Mouse (Mus musculus) brown adipose tissue, adult 24 weeks (tissue): ENCODE measurements around the gene Pnpla2. TPM values are rescaled to one million over a fixed set of nuclear protein-coding genes. Genes with fewer than 3 reads are reported as not detected.

Experiments used
- H3K27ac ChIP-seq: fragments of 200-500 bp; replicated peaks from 2 replicates; pipeline ENCODE4 v1.5.1; 2012; ENCODE audit warnings: low read depth, mild to moderate bottlenecking, low read length
- H3K4me1 ChIP-seq: fragments of 200-500 bp; 2 replicates; pipeline ENCODE4 v1.6.1; 2012; ENCODE audit warnings: low read length, mixed read lengths; ENCODE audit not compliant: control insufficient read depth, insufficient read depth, insufficient read length
- H3K4me3 ChIP-seq: fragments of 200-500 bp; 2 replicates; pipeline ENCODE4 v1.5.1; 2012; ENCODE audit warnings: low read depth, mild to moderate bottlenecking, low read length, moderate library complexity; ENCODE audit not compliant: insufficient read depth
- polyA plus RNA-seq: library from polyadenylated mRNA; stranded (reverse); fragments of >200 nt; gene quantifications from 2 replicates; pipeline ENCODE4 v1.2.4, GENCODE M21; 2012; ENCODE audit not compliant: missing spikeins, insufficient read depth, insufficient read length

Gene Pnpla2
- polyA plus RNA-seq, 1 experiment: 2,404 TPM

DNA sequence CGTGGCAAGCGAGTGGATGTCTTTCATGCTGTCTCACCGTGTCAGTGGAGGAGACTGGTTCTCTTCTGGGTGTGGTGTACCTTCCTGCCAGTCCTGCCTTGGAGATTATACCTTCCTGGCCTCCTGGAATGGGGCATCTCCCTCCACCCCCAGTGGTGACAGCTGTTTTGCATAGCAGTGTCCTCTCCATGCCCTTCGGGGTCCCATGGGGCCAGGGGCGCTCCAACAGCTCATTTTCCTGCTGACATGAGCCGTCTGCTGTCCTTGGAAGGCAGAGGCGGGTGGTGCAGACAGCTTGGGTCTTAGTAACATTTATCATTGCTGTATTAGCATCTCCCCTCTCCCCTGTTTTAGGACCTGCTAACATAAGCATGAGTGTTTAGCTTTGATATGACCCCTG, 32.1 kb downstream of the Pnpla2 start:
- Histone ChIP-seq H3K4me3 (no peak overlapping the region), H3K27ac (no peak overlapping the region), H3K4me1 (peaks cover 21% of the 10 kb centered on the region)

GRCm38 (mm10) chr7:141491151-141491550, 36.2 kb downstream of the Pnpla2 start:
- Histone ChIP-seq H3K4me3 (no peak overlapping the region), H3K27ac (no peak overlapping the region), H3K4me1 (no peaks in the 10 kb centered on the region)

DNA sequence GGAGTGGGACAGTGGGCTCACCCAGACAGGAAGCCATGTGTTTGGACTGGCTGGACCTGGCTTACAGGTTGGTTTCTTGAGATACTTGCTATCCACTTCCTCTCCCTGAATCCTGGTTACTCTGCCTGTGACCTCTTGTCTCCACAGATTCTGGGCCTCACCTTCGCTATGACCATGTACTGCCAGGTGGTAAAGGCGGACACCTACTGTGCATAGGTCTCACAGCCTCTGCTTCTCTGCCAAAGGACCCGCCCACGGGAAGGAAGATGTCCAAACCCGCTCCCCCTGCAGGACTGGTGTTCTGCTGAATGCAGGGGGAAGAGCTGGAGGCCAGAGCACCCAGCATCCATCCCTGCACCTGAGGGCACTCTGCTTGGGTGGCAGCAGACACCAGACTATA, 37.7 kb downstream of the Pnpla2 start:
- Histone ChIP-seq H3K4me1 (no peaks in the 10 kb centered on the region), H3K4me3 (no peak overlapping the region), H3K27ac (no peak overlapping the region)

DNA sequence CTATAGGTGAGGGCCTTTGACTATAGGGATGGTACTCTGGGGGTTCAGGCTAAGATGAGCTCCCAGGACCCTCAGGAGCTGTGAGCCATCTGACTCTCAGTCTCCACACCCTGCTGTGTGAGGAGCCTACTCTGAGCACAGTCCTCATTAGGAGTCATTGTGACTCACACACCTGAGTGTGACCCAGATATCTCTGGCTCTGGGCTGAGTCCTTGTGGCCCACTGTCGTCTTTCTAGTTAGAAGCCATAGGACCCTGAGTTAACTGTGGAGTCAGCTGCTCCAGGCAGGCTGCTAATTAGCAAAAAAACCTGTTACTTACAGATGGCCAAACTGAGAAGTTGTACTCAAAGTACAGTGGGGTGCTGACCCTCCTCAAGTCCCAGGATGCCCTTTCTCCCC, 38.7 kb downstream of the Pnpla2 start:
- H3K27ac ChIP-seq: no peak overlapping the region
- H3K4me3 ChIP-seq: no peak overlapping the region
- H3K4me1 ChIP-seq: no peaks in the 10 kb centered on the region

DNA sequence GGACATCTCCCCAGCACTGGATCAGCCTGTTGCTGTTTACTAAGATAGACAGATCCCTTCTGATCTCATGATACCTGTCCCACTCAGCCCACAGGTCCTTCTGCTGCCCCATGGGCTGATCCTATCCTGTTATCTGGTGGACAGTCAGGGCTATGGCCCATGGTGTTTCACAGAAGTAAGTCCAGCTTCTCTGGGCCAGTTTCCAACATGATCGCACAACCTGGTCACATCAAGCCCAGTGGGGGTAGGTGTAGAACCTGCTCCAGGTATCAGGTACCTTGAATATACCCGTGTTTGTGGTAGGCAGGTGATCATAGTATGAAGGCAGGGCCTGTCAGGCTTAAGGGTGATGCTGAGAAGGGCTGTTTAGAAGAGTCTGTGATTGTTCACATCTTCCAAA, 40.4 kb downstream of the Pnpla2 start:
- no peak overlapping the region for H3K27ac ChIP-seq
- no peak overlapping the region for H3K4me3 ChIP-seq
- H3K4me1 ChIP-seq: no peaks in the 10 kb centered on the region

DNA sequence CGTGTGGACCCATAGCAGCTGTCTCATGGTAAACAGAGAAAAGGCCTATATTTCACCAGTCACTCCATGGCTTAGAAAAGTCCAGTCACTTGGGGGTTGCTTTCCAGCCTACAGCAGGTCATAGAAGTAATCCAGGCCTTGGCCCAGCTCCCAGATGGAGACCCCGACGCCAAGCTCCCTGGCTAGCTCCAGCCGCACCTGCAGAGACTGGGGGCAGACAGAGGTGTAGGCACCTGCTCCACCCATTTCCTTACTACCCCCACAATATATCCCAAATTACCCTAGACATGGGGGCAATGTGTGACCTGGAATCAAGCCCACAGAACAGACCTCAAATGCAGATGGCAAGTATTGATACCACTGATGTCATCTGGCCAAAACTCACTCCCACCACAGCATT, 40.9 kb downstream of the Pnpla2 start:
- Histone ChIP-seq H3K4me3 (no peak overlapping the region), H3K4me1 (no peaks in the 10 kb centered on the region), H3K27ac (no peak overlapping the region)

DNA sequence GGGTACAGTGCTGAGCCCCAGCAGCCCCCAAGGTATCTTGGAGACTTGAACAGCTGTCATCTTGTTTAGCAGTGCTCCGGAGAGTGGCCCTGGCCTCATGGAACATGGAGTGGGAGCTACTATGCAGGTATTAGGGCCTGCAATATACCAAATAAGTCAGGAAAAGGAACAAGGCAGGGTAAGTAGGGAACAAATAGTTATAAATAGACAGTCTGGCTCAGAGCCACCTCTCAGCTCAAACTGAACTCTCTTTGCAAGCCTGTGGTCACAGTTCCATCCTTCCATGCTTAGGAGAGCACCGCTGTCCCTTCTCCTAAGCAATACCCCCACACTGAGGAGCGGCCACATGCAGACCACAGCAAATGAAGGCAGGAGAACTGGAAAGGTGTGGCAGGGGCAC, 42.6 kb downstream of the Pnpla2 start:
- Histone ChIP-seq H3K27ac (no peak overlapping the region), H3K4me1 (no peaks in the 10 kb centered on the region), H3K4me3 (no peak overlapping the region)

GRCm38 (mm10) chr7:141501820-141502555, 47.0 kb downstream of the Pnpla2 start:
- H3K4me1 ChIP-seq: no peaks in the 10 kb centered on the region
- H3K27ac ChIP-seq: no peak overlapping the region
- H3K4me3 ChIP-seq: no peak overlapping the region

GRCm38 (mm10) chr7:141502556-141502905, 47.5 kb downstream of the Pnpla2 start:
- Histone ChIP-seq H3K4me3 (no peak overlapping the region), H3K4me1 (no peaks in the 10 kb centered on the region), H3K27ac (no peak overlapping the region)

GRCm38 (mm10) chr7:141506278-141506677, 51.3 kb downstream of the Pnpla2 start:
- Histone ChIP-seq H3K4me3 (no peak overlapping the region), H3K27ac (no peak overlapping the region), H3K4me1 (no peaks in the 10 kb centered on the region)

DNA sequence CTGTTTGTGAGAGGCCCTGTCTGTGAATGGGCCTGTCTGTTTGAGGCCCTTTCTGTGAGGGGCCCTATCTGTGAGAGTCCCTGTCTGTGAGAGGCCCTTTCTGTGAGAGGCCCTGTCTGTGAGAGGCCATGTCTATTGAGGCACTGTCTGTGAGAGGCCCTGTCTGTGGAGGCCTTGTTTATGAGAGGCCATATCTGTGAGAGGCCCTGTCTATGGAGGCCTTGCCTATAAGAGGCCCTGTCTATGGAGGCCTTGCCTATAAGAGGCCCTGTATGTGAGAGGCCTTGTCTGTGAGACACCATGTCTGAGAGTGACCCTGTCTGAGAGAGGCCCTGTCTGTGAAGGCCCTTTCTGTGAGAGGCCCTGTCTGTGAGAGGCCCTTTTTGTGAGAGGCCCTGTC, 53.2 kb downstream of the Pnpla2 start:
- Histone ChIP-seq H3K4me1 (no peaks in the 10 kb centered on the region), H3K4me3 (no peak overlapping the region), H3K27ac (no peak overlapping the region)

DNA sequence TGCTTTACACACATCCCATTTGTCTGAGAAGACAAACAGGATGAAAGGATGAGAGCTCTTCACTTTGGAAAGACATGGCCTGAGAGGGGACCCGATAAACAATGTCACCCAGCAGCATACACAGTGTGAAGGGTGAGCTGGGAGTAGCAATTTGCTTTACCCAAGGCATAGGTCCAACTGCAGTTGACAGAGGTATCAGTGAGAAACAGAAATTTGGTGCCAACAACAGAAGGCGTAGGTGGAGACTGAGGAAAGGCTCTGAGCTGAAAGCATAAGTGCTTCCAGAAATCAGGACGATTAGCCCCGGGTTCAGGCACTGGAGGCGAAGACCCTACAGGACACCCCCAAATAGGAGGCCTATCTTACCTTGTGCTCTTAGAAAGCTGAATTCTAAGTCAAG, 55.2 kb downstream of the Pnpla2 start:
- Histone ChIP-seq H3K27ac (no peak overlapping the region), H3K4me1 (no peaks in the 10 kb centered on the region)

More for the DNA sequence above, 55.2 kb downstream of the Pnpla2 start:
- H3K4me3 ChIP-seq: no peak overlapping the region

Other genes with a start within 250 kb of the Pnpla2 start
- not detected in 2 replicates for gene Lmntd2, start 241.1 kb upstream of the Pnpla2 start, polyA plus RNA-seq
- 1.4 and 1.5 TPM in 2 replicates for gene Rassf7, start 239.3 kb upstream of the Pnpla2 start, polyA plus RNA-seq
- 17.0 and 22.5 TPM in 2 replicates for gene Phrf1, start 226.4 kb upstream of the Pnpla2 start, polyA plus RNA-seq
- gene Irf7, start 188.7 kb upstream of the Pnpla2 start, polyA plus RNA-seq: 3.3 and 5.5 TPM in 2 replicates
- not detected in 2 replicates for gene Cdhr5, start 178.4 kb upstream of the Pnpla2 start, polyA plus RNA-seq
- not detected in 2 replicates for gene Sct, start 176.1 kb upstream of the Pnpla2 start, polyA plus RNA-seq
- not detected in 2 replicates for gene Drd4, start 163.2 kb upstream of the Pnpla2 start, polyA plus RNA-seq
- 5.9 and 15.8 TPM in 2 replicates for gene Deaf1, start 127.5 kb upstream of the Pnpla2 start, polyA plus RNA-seq
- 35.2 and 44.8 TPM in 2 replicates for gene Tmem80, start 127.5 kb upstream of the Pnpla2 start, polyA plus RNA-seq
- 1.5 and 2.9 TPM in 2 replicates for gene Eps8l2, start 116.3 kb upstream of the Pnpla2 start, polyA plus RNA-seq
- 1,487 and 1,572 TPM in 2 replicates for gene Taldo1, start 63.0 kb upstream of the Pnpla2 start, polyA plus RNA-seq
- gene Gatd1, start 41.1 kb upstream of the Pnpla2 start, polyA plus RNA-seq: 19.9 and 23.3 TPM in 2 replicates
- gene Cend1, start 25.7 kb upstream of the Pnpla2 start, polyA plus RNA-seq: 2.6 and 6.4 TPM in 2 replicates
- 79.8 and 96.8 TPM in 2 replicates for gene Slc25a22, start 17.3 kb upstream of the Pnpla2 start, polyA plus RNA-seq
- gene Pidd1, start 11.2 kb upstream of the Pnpla2 start, polyA plus RNA-seq: 0.58 and 0.75 TPM in 2 replicates
- gene Rplp2, start 7.8 kb upstream of the Pnpla2 start, polyA plus RNA-seq: 1,680 and 2,099 TPM in 2 replicates
- 9.8 and 11.8 TPM in 2 replicates for gene Cracr2b, start 5.9 kb downstream of the Pnpla2 start, polyA plus RNA-seq
- gene Cd151, start 12.2 kb downstream of the Pnpla2 start, polyA plus RNA-seq: 223 and 257 TPM in 2 replicates
- 28.8 and 36.4 TPM in 2 replicates for gene Polr2l, start 19.9 kb downstream of the Pnpla2 start, polyA plus RNA-seq
- gene Tspan4, start 20.0 kb downstream of the Pnpla2 start, polyA plus RNA-seq: 39.6 and 74.6 TPM in 2 replicates
- 13.4 and 19.8 TPM in 2 replicates for gene Chid1, start 84.7 kb downstream of the Pnpla2 start, polyA plus RNA-seq
- gene Ap2a2, start 107.0 kb downstream of the Pnpla2 start, polyA plus RNA-seq: 40.3 and 42.7 TPM in 2 replicates
- gene Muc6, start 200.1 kb downstream of the Pnpla2 start, polyA plus RNA-seq: not detected in 2 replicates
- gene Muc2, start 235.1 kb downstream of the Pnpla2 start, polyA plus RNA-seq: not detected in 2 replicates